Mouse (Mus musculus) testis, adult 2 months (tissue): ENCODE results near the gene Nudt19.

Experiments used
- CTCF ChIP-seq: fragments of 200-500 bp; IDR thresholded peaks from 2 replicates; pipeline ENCODE4 v1.5.1; 2012; ENCODE audit warnings: low read depth, mild to moderate bottlenecking, inconsistent platforms, low read length, moderate library complexity; ENCODE audit not compliant: control insufficient read depth, insufficient read depth, insufficient replicate concordance
- POLR2A ChIP-seq: fragments of 200-500 bp; IDR thresholded peaks from 2 replicates; pipeline ENCODE4 v1.6.1; 2012; ENCODE audit warnings: low read depth, mild to moderate bottlenecking, inconsistent platforms, low read length, moderate library complexity; ENCODE audit not compliant: control insufficient read depth

DNA sequence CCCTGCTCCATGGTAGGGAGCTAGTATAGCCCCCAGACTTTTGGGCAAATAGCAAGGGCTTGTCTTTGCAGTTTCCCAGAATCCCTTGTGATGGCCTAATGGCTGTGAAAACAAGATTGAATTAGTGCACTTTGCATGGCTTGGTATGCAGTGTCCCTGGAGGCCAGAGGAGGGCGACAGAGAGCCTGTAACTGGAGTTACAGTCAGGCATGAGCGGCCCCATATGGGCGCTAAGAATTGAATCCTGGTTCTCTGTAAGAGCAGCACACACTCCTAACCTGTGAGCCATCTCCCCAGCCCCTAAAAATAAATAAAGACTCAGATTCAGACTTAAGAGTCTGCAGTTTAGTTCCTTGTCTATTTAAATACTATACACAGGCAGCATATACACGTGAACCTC lies 23.7 kb upstream of the Nudt19 start:
- TF ChIP-seq POLR2A (no peak), CTCF (peak; percentile 78)
